Mouse (Mus musculus) Patski (cell line): ENCODE measurements at regions not wholly inside any gene's neighbourhood (a gene's known extent, or its start where the extent isn't known, plus 50 kb on each side); places are given as distances from the start of the nearest gene placed in this dataset.
"Not testable (repeated sequence)": the region's sequence is repeated elsewhere in the genome, so short reads cannot be mapped to it uniquely, and the experiment has no call there.

Experiments
- ATAC-seq: fragments of 100-300 bp; one replicate; pipeline ENCODE4 v1.8.0; 2021
- CTCF ChIA-PET: fragments of 350-600 bp; sonication (Branson Sonifier 250); formaldehyde crosslinking; loops from one replicate; lab custom pipeline; 2022; ENCODE audit warnings: inconsistent platforms; lab: Charles Lee
- POLR2A ChIA-PET: fragments of 350-600 bp; sonication (Branson Sonifier 250); formaldehyde crosslinking; loops from one replicate; lab custom pipeline; 2022; ENCODE audit warnings: antibody characterized with exemption, inconsistent platforms; lab: Charles Lee
- DNase-seq: peaks from one replicate; pipeline ENCODE4 v3.0.0-alpha.2; 2011; ENCODE audit warnings: low read depth, low spot score
- H3K27me3 ChIP-seq: fragments of 371-371 bp; one replicate; pipeline ENCODE4 v1.5.1; 2021
- CTCF ChIP-seq: fragments of 100-300 bp; IDR thresholded peaks from one replicate; pipeline ENCODE4 v1.5.1; 2021
- in situ Hi-C: fragments of 300-500 bp; cut with MboI; formaldehyde crosslinking; loops from 3 replicates; pipeline ENCODE4 v1.11.1; 2018; ENCODE audit warnings: low pct_unique_long_range_greater_than_20kb, mixed read lengths

GRCm38 (mm10) chr5:39273710-39274385 lies 397.2 kb upstream of the Clnk start:
- in situ Hi-C loops = no loop called here
- ChIA-PET CTCF (interaction anchor here (0.9 to 1.4 kb wide), 7 partner anchors 8 to 42 kb away, joined by 3 to 4 read pairs (median 3); no protein-coding TSS in a partner anchor), POLR2A (no interaction called here)
- DNase-seq (no peak), ATAC-seq (no peak)
- no peaks in the 10 kb centered on the region for H3K27me3 ChIP-seq
- TF ChIP-seq CTCF = no peak

- DNase-seq (no peak), ATAC-seq (no peak)
- in situ Hi-C loops = no loop called here
- ChIA-PET CTCF (interaction anchor here (1.2 kb wide), 2 partner anchors 45 to 80 kb away, joined by 3 read pairs; no protein-coding TSS in a partner anchor), POLR2A (no interaction called here)
- TF ChIP-seq CTCF = no peak
- no peaks in the 10 kb centered on the region for H3K27me3 ChIP-seq
Observed at GRCm38 (mm10) chr5:39267106-39267505, 390.5 kb upstream of the Clnk start.

GRCm38 (mm10) chr5:39260721-39261190 lies 384.1 kb upstream of the Clnk start:
- no peak for ATAC-seq
- no peaks in the 10 kb centered on the region for H3K27me3 ChIP-seq
- POLR2A ChIA-PET = no interaction called here
- CTCF ChIA-PET = interaction anchor here (0.7 kb wide), 1 partner anchor 13 kb away, joined by 4 read pairs; no protein-coding TSS in a partner anchor
- in situ Hi-C loops = no loop called here
- DNase-seq = no peak
- TF ChIP-seq CTCF = no peak

- ATAC-seq = no peak
- in situ Hi-C loops = no loop called here
- POLR2A ChIA-PET = no interaction called here
- no peak for TF ChIP-seq CTCF
- no peak for DNase-seq
- CTCF ChIA-PET = no interaction called here
- H3K27me3 ChIP-seq = no peaks in the 10 kb centered on the region
Observed at GRCm38 (mm10) chr5:39257745-39258144, 381.1 kb upstream of the Clnk start.

GRCm38 (mm10) chr5:39252206-39252605 lies 375.6 kb upstream of the Clnk start:
- ChIA-PET POLR2A (no interaction called here), CTCF (interaction anchor here (1.4 kb wide), 1 partner anchor 16 kb away, joined by 3 read pairs; no protein-coding TSS in a partner anchor)
- no peak for ATAC-seq
- in situ Hi-C loops = no loop called here
- no peak for DNase-seq
- H3K27me3 ChIP-seq = no peaks in the 10 kb centered on the region
- no peak for TF ChIP-seq CTCF

- ATAC-seq = peak; percentile 54
- no peaks in the 10 kb centered on the region for H3K27me3 ChIP-seq
- ChIA-PET POLR2A (no interaction called here), CTCF (interaction anchor here (1.4 kb wide), 1 partner anchor 17 kb away, joined by 3 read pairs; no protein-coding TSS in a partner anchor)
- in situ Hi-C loops = no loop called here
- TF ChIP-seq CTCF = no peak
- no peak for DNase-seq
Observed at GRCm38 (mm10) chr5:39251021-39251420, 374.4 kb upstream of the Clnk start.

GRCm38 (mm10) chr5:39219698-39220097 lies 343.1 kb upstream of the Clnk start:
- no peaks in the 10 kb centered on the region for H3K27me3 ChIP-seq
- ATAC-seq (no peak), DNase-seq (no peak)
- ChIA-PET CTCF (interaction anchor here (1.2 to 2.1 kb wide), 2 partner anchors 13 to 17 kb away, joined by 3 to 6 read pairs; no protein-coding TSS in a partner anchor), POLR2A (no interaction called here)
- no peak for TF ChIP-seq CTCF
- in situ Hi-C loops = loop anchor here (10.0 to 25.0 kb wide), 3 partner anchors 415 to 743 kb away; no protein-coding TSS in a partner anchor

GRCm38 (mm10) chr5:39216326-39216725 lies 339.7 kb upstream of the Clnk start:
- ChIA-PET CTCF (interaction anchor here (1.2 kb wide), 2 partner anchors 8 to 423 kb away, joined by 3 to 4 read pairs; no protein-coding TSS in a partner anchor), POLR2A (interaction anchor here (0.7 to 1.3 kb wide), 2 partner anchors 62 to 427 kb away, joined by 3 to 4 read pairs; no protein-coding TSS in a partner anchor)
- DNase-seq (no peak), ATAC-seq (no peak)
- no peaks in the 10 kb centered on the region for H3K27me3 ChIP-seq
- in situ Hi-C loops = loop anchor here (10.0 to 25.0 kb wide), 3 partner anchors 418 to 746 kb away; no protein-coding TSS in a partner anchor
- no peak for TF ChIP-seq CTCF

- H3K27me3 ChIP-seq = no peaks in the 10 kb centered on the region
- ATAC-seq (peak; percentile 44), DNase-seq (peak; percentile 43)
- CTCF ChIA-PET = interaction anchor here (0.7 to 1.4 kb wide), 7 partner anchors 22 to 429 kb away, joined by 3 to 6 read pairs (median 3); no protein-coding TSS in a partner anchor
- TF ChIP-seq CTCF = peak; percentile 57
- POLR2A ChIA-PET = no interaction called here
- in situ Hi-C loops = loop anchor here (10.0 to 25.0 kb wide), 3 partner anchors 420 to 747 kb away; no protein-coding TSS in a partner anchor
Observed at GRCm38 (mm10) chr5:39215016-39215415, 338.4 kb upstream of the Clnk start.

GRCm38 (mm10) chr5:39212550-39212949 lies 335.9 kb upstream of the Clnk start:
- ChIA-PET POLR2A (no interaction called here), CTCF (no interaction called here)
- no peak for TF ChIP-seq CTCF
- no peak for DNase-seq
- ATAC-seq = no peak
- H3K27me3 ChIP-seq = no peaks in the 10 kb centered on the region
- in situ Hi-C loops = loop anchor here (10.0 to 25.0 kb wide), 3 partner anchors 422 to 750 kb away; no protein-coding TSS in a partner anchor

GRCm38 (mm10) chr5:39198856-39199255 lies 322.2 kb upstream of the Clnk start:
- CTCF ChIA-PET = interaction anchor here (1.0 kb wide), 1 partner anchor 12 kb away, joined by 3 read pairs; no protein-coding TSS in a partner anchor
- TF ChIP-seq CTCF = no peak
- in situ Hi-C loops = no loop called here

GRCm38 (mm10) chr5:39191153-39191552 lies 314.5 kb upstream of the Clnk start:
- in situ Hi-C loops, DNase-seq, ATAC-seq, H3K27me3 ChIP-seq, POLR2A ChIA-PET, CTCF ChIA-PET: not testable (repeated sequence)

More at GRCm38 (mm10) chr5:39198856-39199255, 322.2 kb upstream of the Clnk start:
- ATAC-seq = no peak
- DNase-seq = no peak
- POLR2A ChIA-PET = no interaction called here
- H3K27me3 ChIP-seq = no peaks in the 10 kb centered on the region
